Mouse (Mus musculus): ENCODE measurements at regions not wholly inside any gene's neighbourhood (a gene's known extent, or its start where the extent isn't known, plus 50 kb on each side); places are given as distances from the start of the nearest gene placed in this dataset.

DNA sequence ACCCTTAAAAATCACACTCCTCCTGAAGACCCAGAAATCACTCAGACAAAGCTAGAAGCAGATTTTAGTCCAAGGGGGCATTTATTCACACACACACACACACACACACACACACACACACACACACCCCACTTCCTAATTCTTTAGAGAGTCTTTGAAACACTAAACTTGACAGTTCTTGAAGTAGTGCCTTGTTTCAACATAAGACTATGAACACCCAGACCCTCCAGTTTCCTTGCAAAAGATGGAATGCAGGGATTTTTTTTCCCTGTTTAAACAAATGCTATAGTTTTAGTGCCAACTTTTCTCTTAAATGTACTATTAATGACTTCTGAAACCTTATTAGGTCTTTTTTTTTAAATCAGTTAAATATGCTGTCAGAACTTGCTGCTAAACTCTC lies 279.2 kb upstream of the Fat1 start:
- DNase-seq = no peak

DNA sequence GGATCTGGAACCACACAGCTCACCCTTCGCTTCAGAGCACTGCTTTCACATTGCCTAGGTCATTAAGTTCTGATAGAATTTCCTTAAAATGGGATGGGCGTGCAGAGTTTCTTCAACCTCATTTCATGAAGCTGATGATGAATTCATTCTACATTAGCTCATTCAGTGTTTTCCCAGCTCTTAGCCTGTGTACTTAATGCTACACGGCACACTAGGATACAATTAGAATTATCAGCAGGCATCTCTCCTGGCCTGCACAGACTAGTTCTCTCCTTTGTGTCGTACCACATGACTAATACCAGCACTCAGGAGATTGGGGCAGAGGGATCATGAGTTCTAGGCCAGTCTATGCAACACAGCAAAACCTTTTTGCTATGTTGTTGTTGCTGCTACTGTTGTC lies 278.8 kb upstream of the Fat1 start:
- no peak for DNase-seq

DNA sequence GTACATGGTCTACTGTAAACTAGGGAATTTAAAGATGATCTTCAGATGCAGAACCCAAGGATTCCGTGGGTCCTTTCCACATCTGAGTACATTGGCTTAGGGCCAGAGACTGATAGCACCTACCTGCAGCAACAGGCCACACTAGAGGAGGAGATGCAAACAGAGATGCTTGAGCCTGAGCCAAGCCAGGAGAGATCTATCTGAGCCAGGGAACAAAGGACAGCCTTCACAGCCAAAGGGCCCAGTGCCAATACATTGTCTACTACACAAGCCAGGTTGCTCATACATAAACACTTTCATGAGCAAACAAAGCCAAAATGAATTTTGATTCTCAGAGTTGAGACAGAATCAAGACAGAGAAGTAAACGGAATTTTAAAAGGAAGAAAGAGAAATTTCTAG lies 273.6 kb upstream of the Fat1 start:
- no peak for DNase-seq

DNA sequence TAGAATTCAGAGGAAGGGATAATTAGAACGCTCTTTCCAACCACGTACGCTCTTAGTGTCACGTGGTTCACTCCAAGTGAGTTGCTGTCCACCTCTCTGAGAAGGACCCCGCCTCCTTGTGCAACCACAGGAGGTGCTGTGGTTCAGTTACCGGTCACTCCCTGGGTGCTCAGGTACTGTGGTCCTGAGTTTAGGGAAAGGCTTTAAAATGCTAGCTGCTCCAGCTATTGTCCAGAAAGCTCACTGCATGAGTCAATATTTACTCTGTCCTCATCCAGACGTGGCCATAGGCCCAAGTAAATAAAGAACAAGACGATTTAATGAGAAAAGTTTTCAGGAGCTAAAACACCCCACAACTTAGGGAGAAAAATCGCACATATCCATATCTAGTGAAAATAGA lies 248.1 kb upstream of the Fat1 start:
- DNase-seq = no peak

DNA sequence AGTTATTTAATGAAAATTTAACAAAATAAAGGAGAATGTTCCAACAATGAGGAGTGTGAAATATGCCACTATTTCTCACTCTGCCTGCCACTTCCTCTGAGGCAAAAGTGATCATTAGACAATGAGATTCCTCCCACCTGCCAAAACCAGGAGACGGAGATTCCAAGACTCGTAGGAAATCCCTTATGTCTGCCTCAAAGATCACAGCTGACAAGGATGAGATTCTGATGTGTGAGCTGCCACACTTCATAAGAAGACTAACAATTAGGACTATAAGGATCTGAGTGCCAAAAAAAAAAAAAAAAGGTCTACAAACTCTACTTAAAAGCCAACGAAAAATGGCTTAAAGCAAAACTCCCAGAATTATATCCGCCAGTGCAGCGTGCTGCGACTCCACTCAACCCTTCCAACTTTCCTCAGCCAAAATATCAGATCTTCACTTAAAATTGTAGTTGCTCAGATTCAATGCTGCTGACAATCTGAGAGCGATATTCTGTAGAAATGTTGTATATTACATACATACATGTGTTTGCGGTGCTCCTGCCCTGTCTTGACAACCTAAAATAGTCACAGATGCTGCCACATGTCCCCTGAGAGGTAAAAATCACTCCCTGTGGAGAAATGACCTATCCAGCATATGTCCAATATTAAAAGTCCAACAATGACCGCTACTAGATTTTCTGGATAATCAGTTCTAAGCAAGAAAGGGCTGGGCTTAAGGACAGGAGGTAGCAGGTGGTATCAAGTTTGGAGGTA lies 245.2 kb upstream of the Fat1 start:
- DNase-seq = no peak

DNA sequence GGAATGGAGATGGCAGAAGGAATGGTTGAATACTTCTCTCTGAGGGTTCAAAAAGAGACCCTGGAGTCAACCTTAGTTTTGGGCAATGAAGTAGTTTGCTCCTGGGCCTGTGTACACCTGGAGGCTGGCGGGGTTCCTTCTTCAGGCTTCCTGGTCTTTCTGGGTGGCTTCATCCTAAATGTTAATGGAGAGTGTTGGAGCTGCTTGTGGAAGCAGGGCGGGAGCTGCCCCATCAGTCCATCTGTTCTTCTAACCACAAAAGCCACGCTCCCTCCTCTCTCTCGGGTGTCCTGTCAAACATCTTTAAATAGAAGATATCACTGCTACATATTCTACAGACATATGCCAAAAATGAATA lies 244.7 kb upstream of the Fat1 start:
- DNase-seq = no peak

DNA sequence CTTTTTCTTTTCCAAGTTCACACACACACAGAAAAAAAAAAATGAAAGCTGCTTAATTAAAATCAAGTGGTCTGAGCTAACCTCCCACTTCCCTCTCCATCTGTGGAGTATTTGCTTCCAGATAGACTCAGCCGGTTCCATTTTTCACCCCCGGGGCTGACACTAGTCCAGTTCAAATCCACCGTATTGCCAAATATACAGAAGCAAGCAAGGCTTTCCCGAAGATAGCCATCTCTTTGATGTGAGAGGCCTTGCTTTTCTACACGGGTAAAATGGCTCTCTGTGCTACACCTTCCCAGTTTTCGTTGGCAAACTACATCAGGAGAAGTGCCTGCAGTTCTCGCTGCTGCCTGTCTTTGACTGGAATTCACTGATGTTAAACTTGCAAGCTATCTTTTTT lies 244.1 kb upstream of the Fat1 start:
- DNase-seq = no peak

DNA sequence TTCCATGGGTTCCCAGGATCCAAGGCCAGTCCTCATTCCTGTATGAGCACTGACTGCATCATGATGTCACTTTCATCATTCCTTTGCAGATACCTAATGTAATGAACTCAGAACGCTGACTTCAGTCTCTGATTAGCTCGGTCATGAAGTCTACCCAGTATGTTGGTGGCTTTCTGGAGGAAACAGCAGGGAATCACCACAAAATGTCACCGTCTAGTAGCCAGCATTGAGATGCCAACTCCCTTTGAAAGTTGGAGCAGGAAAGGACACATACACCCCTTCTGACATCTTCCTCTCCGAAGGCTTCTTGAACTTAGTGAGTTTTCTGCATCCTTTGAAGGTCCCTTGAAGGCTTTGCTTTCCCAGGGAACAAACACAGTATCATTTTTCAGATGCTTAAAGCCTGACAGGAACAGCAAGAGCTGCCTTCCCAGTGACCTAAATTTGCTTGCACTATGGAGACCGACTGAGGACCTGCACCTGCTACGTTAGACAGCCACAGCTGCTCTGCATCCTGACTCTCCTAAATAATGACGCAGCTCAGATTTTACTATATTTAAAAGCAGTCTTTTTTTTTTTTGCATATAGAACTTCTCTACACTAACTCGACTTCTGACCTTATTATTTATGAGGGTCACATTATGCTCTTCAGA lies 243.1 kb upstream of the Fat1 start:
- DNase-seq = no peak

DNA sequence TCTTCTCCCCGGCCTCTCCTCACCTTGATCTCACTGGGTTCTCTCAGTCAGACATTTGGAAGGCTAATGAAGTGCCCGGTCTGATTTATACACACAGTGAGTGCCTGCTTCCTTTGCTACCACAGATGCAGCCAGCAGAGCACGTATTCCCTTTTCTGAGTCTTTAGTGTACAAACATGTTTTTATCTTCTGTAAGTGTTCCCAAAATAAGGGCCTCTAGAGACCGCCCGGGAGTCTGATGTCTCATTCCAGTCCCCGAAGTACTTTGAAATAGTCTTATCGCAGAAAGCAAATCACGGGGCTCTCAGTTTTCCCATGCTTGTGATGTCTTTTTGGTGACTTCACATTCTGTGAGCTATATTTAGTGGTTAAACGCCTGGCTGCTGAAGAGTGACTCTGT lies 240.4 kb upstream of the Fat1 start:
- peak; percentile 97 for DNase-seq

DNA sequence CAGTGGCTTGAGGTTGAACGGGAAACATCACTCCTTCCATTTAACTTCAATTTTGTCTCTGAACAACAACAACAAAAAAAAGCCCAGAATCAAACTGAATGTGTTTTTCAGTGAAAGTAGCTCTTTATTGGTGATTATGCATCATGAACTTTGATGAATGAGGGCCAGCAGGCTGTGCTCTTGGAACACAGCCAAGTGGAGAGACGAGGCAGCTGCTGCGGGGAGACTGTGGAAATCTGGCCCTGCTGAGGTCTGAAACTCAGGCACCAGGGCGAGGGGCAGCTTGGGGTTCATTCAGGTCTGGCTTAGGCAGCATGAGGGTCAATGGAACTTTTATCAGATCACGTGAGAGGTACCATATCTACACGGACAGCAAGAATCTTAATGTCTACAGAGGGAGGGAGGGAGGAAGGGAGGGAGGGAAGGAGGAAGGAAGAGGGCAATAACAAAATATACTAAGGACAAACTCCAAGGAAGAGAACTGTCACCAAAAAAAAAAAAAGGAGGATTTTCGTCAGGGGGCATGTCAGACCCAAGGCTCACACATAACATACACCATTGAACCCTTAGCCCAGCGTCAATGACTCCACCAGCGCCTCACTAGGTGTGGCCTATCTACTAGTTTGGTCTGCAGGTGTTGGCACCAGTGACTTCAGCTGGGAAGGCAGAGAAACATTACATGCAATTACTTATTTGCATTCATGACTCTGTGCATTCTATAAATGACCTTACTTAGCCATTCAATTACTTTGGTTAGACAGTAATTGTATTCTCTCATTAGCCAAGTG lies 239.0 kb upstream of the Fat1 start:
- DNase-seq = peak; percentile 96

DNA sequence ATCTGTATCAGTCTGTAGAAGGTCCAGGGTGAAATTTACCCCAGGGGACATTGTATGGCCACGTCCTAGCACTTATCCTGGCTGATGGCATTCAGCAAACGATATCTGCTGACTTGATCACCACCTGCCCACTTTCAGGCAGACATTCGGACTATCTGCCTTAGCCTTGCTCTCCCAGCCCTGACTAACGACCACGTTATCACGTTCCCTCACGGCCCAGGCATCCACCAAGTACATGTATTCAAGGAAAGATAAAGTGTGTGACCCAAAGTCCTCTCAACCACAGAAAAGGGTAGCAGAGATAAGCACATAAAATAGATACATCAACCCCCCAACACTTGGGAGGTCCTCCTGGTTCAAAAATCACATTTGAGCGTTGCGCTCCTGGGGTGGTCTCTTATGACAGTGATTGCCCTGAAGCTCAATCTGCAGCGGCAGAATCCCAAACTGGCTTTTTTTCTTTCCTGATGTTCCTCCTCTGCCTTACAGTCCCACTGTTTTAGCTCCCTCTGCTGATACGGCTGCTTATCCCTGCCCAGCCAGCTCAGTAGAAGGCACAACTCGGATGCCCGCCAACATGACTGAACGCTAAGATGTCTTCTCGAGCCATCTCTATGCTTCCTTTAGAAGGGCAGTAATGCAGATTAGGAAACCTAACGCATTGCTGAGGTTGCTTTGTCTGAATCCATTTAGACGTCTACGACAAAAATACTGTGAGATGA lies 235.7 kb upstream of the Fat1 start:
- DNase-seq = no peak

DNA sequence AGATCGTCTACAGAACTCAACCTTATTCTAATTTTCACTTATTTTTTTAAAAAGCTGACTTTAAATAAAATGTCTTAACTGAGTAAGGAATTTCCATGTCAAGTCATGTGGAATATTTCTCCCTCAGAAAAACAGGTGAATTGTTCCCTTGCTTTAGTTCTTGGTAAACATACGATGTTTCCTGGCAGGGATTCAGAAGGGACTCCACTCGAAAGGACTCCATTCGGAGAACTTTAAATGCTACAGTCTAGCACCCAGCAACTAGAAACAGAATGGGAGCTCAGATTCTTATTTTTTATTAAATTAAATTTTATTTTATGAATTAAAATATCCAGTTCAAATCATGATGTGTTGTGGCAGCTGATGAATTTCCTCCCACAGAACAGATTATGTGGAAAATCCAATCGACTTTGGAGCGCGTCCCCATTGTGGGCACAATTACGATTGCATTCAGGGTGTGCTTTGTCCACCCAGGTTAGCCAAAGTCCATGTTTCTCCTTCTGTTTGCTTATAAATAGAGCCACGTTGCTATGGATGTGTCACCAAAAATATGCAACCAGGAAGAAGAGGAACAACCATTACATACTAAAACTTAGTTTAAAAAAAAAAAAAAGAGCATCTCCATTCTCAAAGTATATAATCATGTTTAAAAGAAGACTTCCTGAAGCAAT lies 230.5 kb upstream of the Fat1 start:
- no peak for DNase-seq

DNA sequence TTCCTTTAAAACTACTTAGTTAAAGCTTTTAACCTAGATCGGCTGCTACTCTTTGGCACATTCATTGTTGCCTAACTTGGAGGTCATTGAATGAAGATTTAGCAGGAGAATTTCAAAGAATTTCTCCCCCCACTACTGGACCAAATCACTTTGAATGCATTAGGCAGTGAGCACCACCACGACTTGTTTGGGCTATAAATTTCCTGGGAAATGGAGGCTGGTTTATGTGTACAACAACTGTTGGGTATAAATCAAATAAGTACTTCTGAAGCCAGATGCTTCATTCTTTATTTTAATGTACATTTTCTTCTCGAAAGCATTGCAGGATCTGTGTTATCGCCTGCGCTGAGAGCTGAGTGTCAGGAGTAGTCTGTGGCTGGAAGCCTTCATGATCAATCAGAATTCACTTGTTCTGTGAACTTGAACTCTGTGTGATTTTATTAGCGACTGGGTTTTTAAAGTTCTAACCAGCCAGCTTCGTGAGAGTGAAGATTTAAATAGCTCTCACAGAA lies 226.5 kb upstream of the Fat1 start:
- no peak for DNase-seq

DNA sequence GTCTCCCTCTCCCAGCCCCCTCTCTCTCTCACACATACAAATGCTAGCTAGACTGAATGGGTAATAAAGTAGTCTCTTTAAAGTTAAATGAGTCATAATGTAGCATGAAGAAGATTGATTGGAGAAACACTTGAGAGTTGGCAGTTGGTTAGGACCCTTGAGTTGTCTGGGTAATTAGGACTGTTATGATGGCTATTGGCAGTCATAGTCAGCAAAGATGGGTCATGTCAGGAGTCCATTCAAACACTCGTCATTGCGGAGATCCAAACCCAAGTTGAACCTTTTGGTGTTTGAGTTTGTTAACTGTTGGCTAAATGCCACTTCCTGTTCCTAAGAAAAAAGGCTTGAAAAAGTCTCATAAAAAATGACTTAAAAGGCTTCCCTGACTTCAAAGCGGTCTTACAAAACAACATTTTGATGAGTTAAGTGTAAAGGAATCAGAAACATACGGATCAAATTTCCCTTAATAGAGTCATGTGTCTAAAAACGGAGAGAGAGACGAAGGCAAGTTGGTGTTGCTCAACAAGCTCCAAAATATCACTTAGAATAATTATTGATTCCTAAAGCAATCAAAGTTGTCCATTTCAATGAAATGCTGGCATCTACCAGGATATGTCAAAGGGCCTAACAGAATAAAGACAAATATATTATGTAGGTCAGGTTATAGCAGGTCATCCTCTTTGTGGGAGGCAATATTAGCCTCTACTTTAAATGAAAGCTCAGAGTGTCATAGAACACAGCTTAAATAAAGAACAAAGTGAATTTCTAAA lies 225.9 kb upstream of the Fat1 start:
- no peak for DNase-seq

DNA sequence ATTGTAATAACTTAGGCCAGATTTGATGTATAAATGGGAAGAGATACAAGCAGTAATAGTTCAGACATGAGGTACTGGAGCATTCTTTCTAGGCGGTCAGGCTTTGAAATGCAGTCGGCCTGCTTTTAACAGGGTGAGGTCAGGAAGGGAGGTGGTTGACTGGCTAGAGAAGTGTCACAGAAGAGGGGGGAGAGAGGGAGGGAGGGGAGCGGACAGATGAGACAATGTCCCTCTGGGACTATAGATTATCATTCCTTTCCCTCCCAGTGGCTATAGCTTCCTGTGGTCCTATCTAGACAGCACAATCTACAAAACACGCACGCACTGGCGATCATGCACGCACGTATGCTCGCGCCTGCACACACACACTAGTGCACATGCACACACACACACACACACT lies 200.7 kb upstream of the Fat1 start:
- no peak for DNase-seq

DNA sequence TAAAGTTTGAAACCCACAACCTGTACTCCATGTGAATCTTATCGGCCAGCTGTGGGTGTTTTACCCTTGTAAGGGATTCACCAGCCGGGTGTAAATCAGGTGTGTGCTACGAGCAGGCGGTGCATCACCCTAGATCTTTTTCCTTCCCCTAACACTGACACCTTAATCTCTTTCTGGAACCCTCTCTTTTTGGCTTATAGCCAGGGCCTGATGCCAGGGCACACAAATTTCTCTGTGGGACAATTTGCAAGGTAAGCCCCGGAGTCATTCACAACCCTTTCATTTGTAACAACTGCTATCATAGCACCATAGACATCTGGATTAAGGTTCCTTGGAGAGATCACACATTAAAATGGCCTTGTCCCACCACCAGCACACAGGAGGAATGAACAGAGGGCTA lies 199.4 kb upstream of the Fat1 start:
- no peak for DNase-seq

DNA sequence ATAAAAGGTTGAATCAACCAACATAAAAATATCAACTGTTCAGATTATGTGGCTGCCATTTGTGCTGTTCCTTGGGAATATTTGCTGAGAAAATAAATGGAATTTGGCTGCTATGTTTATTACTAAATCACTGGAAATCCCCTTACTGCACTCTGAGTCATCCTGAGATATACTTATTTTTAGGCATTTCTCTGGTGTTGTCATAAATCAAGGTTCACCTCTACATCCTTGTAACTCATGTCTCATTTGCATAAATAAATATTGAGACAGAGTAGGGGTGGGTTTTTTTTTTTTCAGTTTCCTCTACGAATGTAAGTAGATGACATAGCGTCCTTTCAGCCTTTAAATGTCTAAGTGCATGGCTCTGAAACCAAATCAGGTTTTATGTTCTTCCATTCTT lies 191.9 kb upstream of the Fat1 start:
- DNase-seq = no peak

DNA sequence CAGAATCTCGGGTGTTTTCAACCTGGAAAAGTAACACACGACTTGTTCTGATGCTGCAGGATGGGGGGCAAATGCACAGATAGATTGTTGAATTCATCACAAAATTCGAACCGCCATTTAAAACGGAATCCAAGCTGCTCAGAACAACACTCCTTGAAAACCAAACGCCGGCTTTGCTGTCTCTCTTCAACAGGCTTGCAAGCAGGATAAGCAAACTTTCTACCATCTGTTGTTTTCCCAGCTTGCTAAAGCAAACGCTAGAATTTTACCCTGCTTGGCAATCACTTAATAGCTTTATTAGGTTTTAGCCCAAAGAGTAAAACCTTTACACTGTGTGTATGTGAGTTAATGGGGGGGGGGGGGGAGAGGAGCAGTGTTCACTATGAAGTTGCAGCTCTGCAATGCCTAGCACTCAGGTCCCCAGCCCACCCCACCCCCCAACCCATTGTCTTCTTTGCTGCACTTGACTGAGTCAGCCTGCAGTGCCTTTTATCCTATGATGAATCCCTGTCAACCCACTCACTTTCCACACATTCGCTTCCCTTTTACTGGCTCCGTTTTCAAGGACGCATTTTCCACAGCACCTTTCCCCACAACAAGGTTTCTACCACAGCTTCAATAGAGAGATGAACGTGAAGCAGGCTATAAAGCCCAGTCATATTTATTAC lies 190.1 kb upstream of the Fat1 start:
- no peak for DNase-seq

DNA sequence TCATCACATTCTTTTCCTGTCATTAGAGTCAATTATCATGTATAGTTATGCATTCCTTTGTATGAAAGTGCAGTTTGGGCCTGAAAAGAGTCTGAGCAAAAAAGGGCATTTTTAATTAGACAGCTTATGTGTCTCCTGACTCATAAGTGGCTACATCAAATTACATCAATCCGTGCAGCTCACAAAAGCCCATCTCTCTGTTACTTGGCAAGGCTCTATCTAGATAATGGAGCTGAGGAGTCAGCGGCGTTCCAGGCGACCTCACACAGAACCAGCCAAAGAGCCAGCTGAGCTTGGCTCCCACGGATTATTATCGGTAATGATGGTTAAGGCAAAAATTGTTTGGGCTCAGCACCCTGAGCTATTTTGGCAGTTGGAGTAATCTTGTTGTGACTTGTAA lies 176.5 kb upstream of the Fat1 start:
- no peak for DNase-seq

DNA sequence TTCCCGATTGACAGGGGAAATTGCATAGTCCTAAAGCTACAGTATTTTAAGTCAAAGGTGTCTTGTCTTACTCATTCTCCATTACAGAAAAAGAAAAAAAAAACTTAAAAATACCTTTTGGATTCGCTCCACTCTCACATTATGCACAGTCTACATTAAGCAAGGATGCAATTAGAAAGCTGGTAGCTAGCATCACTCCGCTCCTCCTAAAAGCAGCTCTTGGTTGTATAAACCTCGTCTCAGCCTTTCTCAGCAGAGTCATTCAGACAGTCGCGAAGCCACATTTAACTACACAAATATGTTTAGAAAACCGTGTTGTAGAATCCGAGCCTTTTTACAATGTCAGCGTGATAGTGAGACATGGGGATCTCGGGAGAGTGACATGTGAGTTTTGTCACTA lies 172.5 kb upstream of the Fat1 start:
- no peak for DNase-seq

DNA sequence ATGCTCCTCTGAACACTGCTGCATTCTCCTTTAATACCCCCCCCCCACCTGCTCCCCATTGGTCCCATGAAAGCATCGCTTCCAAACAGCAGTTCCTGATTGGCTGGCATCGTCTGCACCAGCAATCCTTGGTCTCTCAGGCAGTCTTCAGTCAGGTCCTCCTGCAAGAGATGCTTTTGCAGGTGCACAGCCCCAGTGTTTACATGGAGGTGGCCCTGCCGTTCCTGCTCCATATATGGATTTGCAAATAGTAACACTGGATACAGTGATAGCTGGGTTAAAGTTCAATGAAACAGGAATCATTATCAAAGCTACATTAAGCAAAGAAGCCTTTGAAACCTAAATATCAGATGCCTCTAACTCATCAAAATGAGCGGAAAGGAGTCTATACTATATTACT lies 170.1 kb upstream of the Fat1 start:
- DNase-seq = no peak

Measured in heart, adult 11 months (tissue).